11 mouse cellular contexts compared by ENCODE assay signal in genomic region chr5:139659307-139659706, GRCm38 (mm10).
A peak's percentile ranks its signal among the peaks of the same experiment; 100 is the strongest.
DNase-seq lines count a peak whose midpoint lies in the region; ATAC-seq lines count a peak whose summit lies in the region.
"Had no signal": no experiment of that assay in that cellular context is flagged by ENCODE, and none has a peak within 500 bp of the region (broad histone marks: within the 10 kb centered on the region; RNA-seq: fewer than 3 reads in every experiment).

No protein-coding gene starts in this region.

- H3K4me3 ChIP-seq in kidney, embryonic 14.5 days (ENCODE audit: low read length): peak overlapping the region; percentile 16; the same call in 1 of the 2 replicates
- peak overlapping the region; percentile 9; the same call in 1 of the 2 replicates for H3K4me3 ChIP-seq in forebrain, embryonic 12.5 days (replicated peaks)
- no peak overlapping the region; the same call in 1 of the 2 replicates for H3K4me3 ChIP-seq in limb, embryonic 11.5 days (ENCODE audit: low read depth, low read length)
- no peak overlapping the region for H3K4me3 ChIP-seq in neural tube, embryonic 14.5 days (ENCODE audit: low read depth, low read length)
- H3K4me3 ChIP-seq: heart, embryonic 13.5 days had no signal

- no peak for DNase-seq in kidney, postnatal 14 days
- DNase-seq in limb, embryonic 11.5 days (ENCODE audit: low spot score): peak; percentile 38
- no peak for DNase-seq in urinary bladder, postnatal 36 days (ENCODE audit: low spot score in 2 of 2)
- no peak for DNase-seq in heart, postnatal 10 days
- DNase-seq in heart, adult 8-10 months (ENCODE audit: low spot score): no peak
- DNase-seq: adrenal gland, adult 2 months; lung, postnatal 14 days had no signal

- H3K27me3 ChIP-seq in kidney, embryonic 14.5 days (ENCODE audit: control insufficient read depth, insufficient read depth, low read length): peaks cover 32% of the 10 kb centered on the region
- H3K27me3 ChIP-seq in forebrain, embryonic 12.5 days: peaks cover 81% of the 10 kb centered on the region
- peaks cover 36% of the 10 kb centered on the region for H3K27me3 ChIP-seq in limb, embryonic 11.5 days (ENCODE audit: control insufficient read depth, insufficient read depth, low read length)
- H3K27me3 ChIP-seq in neural tube, embryonic 14.5 days (ENCODE audit: control insufficient read depth, insufficient read depth, low read length): peaks cover 5% of the 10 kb centered on the region; the same call in 1 of the 2 replicates

- peaks cover 13% of the 10 kb centered on the region; the same call in 1 of the 2 replicates for H3K4me1 ChIP-seq in kidney, embryonic 14.5 days (ENCODE audit: control insufficient read depth, insufficient read depth, low read length)
- peaks cover 15% of the 10 kb centered on the region for H3K4me1 ChIP-seq in forebrain, embryonic 12.5 days
- H3K4me1 ChIP-seq in limb, embryonic 11.5 days (ENCODE audit: control insufficient read depth, insufficient read depth, low read length): peaks cover 5% of the 10 kb centered on the region; the same call in 1 of the 2 replicates
- H3K4me1 ChIP-seq in neural tube, embryonic 14.5 days (ENCODE audit: control insufficient read depth, insufficient read depth, low read length): peaks cover 6% of the 10 kb centered on the region
- H3K4me1 ChIP-seq: heart, embryonic 13.5 days had no signal

- intact Hi-C loops in heart, postnatal 10 days (cut with DNase I): no loop called here

- ATAC-seq in kidney, embryonic 14.5 days (ENCODE audit: low FRiP score, low TSS enrichment): peak; percentile 75
- peak; percentile 81 for ATAC-seq in forebrain, embryonic 12.5 days (ENCODE audit: low FRiP score)
- ATAC-seq in limb, embryonic 11.5 days (ENCODE audit: insufficient number of reproducible peaks, low FRiP score, low TSS enrichment, low read depth): no peak
- peak; percentile 51; the same call in 1 of the 2 replicates for ATAC-seq in neural tube, embryonic 14.5 days (ENCODE audit: low read depth)

- peak overlapping the region; percentile 20; the same call in 1 of the 2 replicates for H3K27ac ChIP-seq in kidney, embryonic 14.5 days (ENCODE audit: low read depth, low read length)
- H3K27ac ChIP-seq in forebrain, embryonic 12.5 days: peak overlapping the region; percentile 48; the same call in 1 of the 2 replicates
- no peak overlapping the region for H3K27ac ChIP-seq in limb, embryonic 11.5 days (replicated peaks; ENCODE audit: low read depth, low read length)
- H3K27ac ChIP-seq in neural tube, embryonic 14.5 days (ENCODE audit: low read depth, low read length): 0 out of 2 replicates have a peak overlapping the region, but pooled peaks have one; percentile 22
- H3K27ac ChIP-seq: heart, embryonic 13.5 days had no signal

- H3K9ac ChIP-seq in kidney, embryonic 14.5 days (ENCODE audit: low read depth, low read length): no peak overlapping the region
- no peak overlapping the region for H3K9ac ChIP-seq in forebrain, embryonic 12.5 days
- peak overlapping the region; percentile 27; the same call in 1 of the 2 replicates for H3K9ac ChIP-seq in limb, embryonic 11.5 days (ENCODE audit: low read length)
- no peak overlapping the region for H3K9ac ChIP-seq in neural tube, embryonic 14.5 days (replicated peaks; ENCODE audit: low read depth, low read length)
- H3K9ac ChIP-seq: heart, embryonic 13.5 days had no signal

- 1% methylated on average over 18 of the region's 18 CpGs for WGBS in kidney, embryonic 14.5 days
- 2% methylated on average over 18 of the region's 18 CpGs for WGBS in forebrain, embryonic 12.5 days
- WGBS in limb, embryonic 11.5 days: 1% methylated on average over 18 of the region's 18 CpGs
- WGBS in neural tube, embryonic 14.5 days: 1% methylated on average over 18 of the region's 18 CpGs

- no peaks in the 10 kb centered on the region for H3K9me3 ChIP-seq in kidney, embryonic 14.5 days (ENCODE audit: control insufficient read depth, low read length)
- H3K9me3 ChIP-seq in forebrain, embryonic 12.5 days: no peaks in the 10 kb centered on the region
- no peaks in the 10 kb centered on the region for H3K9me3 ChIP-seq in limb, embryonic 11.5 days (ENCODE audit: control insufficient read depth, low read length)
- no peaks in the 10 kb centered on the region for H3K9me3 ChIP-seq in neural tube, embryonic 14.5 days (ENCODE audit: control insufficient read depth, low read length)
- H3K9me3 ChIP-seq: heart, embryonic 13.5 days had no signal

- no peaks in the 10 kb centered on the region for H3K36me3 ChIP-seq in kidney, embryonic 14.5 days (ENCODE audit: control insufficient read depth, insufficient read depth, low read length)
- H3K36me3 ChIP-seq in forebrain, embryonic 12.5 days (replicated peaks): no peaks in the 10 kb centered on the region
- H3K36me3 ChIP-seq in limb, embryonic 11.5 days (ENCODE audit: control insufficient read depth, insufficient read depth, low read length): no peaks in the 10 kb centered on the region
- H3K36me3 ChIP-seq in neural tube, embryonic 14.5 days (ENCODE audit: control insufficient read depth, insufficient read depth, low read length): no peaks in the 10 kb centered on the region
- H3K36me3 ChIP-seq: heart, embryonic 13.5 days had no signal

- peak overlapping the region; percentile 29 for H3K4me2 ChIP-seq in kidney, embryonic 14.5 days (replicated peaks; ENCODE audit: low read depth, low read length)
- peak overlapping the region; percentile 42 for H3K4me2 ChIP-seq in forebrain, embryonic 12.5 days
- peak overlapping the region; percentile 36 for H3K4me2 ChIP-seq in limb, embryonic 11.5 days (ENCODE audit: low read depth, severe bottlenecking)
- H3K4me2 ChIP-seq in neural tube, embryonic 14.5 days (ENCODE audit: low read depth, low read length): peak overlapping the region; percentile 30; the same call in 1 of the 2 replicates
- H3K4me2 ChIP-seq: heart, embryonic 13.5 days had no signal

Comparison
In these comparisons a context has a peak if more than half of its experiments do, and no peak if none do; other contexts are left out.
1. H3K4me3 ChIP-seq: peak in kidney, embryonic 14.5 days (single experiment) and forebrain, embryonic 12.5 days (single experiment); none in limb, embryonic 11.5 days (single experiment) and neural tube, embryonic 14.5 days (single experiment).
2. Peak in every context shown above with its lines, with median percentiles within 50 percentile points of each other: H3K4me2 ChIP-seq.